Mouse (Mus musculus) liver, embryonic 18 days (tissue): Measurements from ENCODE around the gene Tsnaxip1. TPM values are rescaled to one million over a fixed set of nuclear protein-coding genes. Genes with fewer than 3 reads are reported as not detected.

Experiments
- polyA plus RNA-seq: library from polyadenylated mRNA; depleted of rRNA; stranded (reverse); fragments of >200 nt; gene quantifications from 2 replicates; pipeline ENCODE4 v1.2.3, GENCODE M21; 2012; rRNA removed

The Tsnaxip1 gene
- 0.05 and 0.08 TPM in 2 replicates for polyA plus RNA-seq

DNA sequence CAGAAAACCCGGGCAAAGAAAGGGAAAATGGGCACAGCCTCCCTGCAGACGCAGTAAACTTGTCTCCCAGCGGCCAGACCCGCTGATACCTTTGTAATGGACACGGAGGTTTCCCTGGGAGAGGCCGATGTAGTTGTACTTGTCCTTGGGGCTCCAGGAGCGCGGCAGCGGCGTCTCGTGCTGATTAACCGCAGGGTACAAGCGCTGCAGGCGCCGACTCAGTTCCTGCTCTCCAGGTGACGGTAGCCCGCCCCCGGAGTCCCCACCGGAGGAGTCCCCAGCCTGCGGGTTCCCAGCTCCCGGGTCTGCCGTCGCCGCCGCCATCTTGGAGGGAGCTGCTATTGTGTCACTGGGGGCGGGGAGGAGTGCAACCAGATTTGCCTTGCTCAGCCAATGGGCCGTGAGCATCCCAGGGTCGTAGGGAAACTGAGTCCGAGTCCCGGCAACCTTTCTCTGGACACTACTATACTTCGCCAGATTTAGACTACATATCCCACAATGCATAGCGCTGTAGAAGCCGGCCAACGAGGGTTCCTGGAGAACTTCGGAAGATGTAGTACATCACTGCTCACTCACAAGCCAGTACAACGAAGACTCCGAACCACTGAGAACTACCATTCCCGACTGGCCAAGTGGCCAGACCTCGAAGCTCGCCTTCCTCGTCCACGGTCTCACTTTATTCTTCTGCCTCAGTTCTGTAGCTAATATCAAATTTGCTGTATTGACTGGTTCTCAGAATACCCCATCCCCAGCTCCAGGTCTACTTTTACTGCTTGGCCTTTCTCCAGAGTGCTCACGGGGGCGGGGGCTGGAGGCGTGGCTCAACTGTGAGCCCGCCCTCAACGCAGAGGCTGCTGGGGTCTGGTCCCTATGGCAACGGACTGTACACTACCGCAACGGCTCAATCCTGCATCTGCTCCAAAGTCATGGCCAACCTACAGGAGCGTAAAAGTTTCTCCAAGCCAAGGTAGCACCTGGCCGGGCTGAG is at the start of gene Tsnaxip1, which contains the start of gene Ranbp10:
Tsnaxip1 (plus strand) TSS at position 871 of the 988 bp plus-strand sequence.
Ranbp10 (minus strand) TSS at position 490 of the 988 bp plus-strand sequence.

DNA sequence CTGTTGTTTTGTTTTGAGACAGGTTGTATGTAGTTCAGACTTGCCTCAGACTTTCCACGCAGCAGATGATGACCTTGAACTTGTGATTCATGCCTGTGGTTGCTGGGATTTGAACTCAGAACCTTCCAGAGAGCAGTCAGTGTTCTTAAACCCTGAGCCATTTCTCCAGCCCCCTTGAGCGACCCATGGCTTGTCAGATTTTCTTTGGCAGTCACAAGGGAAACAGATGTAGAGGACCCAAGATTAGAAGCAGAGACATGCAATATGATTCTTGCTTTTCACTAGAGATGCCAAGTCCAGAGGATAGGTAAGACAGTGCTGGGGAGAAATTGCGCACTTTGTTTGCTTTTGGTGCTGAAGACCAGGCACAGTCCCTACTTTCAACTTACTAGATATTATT is 25.6 kb downstream of the Tsnaxip1 start, which contains the start of gene Cenpt:
Cenpt (minus strand) TSS at position 101 of the 400 bp plus-strand sequence.

DNA sequence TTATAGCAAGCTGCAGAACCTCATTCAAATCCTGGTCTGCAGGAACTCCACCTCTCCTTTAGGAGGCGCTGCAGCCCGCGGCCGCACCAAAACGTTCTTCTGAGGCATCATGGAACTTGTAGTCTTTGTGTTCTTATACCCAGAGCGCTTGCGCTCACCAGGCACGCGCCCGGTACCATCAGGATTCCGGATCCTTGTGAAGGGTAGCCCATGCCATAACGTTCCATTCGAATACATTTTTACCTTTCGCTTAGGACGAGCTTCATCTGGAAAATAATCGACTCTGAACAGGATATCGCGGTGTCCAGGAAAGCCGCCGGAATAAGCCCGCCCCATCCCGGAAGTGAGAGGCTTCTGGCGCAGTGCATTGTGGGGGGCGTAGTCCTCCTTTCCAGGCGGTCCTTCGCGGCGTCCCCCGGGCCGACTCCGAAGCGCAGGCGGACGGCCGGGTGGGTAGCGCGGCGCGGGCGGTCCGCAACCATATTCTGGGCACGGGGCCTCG is 27.2 kb downstream of the Tsnaxip1 start, which contains the start of gene Thap11:
Thap11 (plus strand) TSS at position 418 of the 502 bp plus-strand sequence.

DNA sequence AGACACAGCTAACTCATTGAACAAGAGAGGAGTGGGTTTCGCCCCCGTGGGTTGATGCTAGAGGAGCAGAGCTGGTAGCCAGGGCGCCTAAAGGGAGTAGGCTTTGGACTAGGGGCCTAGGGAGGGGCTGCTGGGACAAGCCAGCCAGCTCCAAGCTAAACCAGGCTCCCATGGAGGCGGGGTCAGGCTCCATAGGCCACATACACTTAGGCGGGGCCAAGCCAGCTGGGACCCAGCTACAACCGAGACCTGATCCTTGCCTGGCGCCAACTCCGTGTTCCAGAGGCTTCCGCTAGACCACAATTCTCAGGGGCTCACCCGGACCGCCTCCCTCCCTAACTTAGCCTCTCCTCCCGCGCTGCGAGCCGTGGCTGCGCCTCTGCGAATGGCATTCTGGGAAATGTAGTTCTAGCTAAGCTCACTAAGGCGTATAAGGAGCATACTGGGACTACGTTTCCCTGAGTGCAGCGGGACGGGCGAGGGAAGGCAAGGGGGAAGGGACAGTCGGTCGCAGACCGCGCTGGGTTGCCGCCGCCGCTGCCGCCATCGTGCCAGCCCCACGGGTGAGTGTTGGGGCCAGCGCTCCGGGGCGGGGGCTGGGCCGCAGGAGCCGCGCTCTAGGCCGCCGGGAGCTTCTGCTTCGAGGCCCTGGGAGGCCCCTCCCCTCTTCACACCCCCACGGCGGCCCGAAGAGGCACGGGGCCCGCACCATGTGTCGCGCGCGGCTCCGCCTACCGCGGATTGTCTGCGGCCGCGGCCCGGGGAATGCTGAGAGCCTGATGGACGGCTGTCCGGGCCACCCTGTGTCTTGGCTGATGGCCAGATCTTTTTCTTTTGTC is 32.8 kb downstream of the Tsnaxip1 start, which contains the start of gene Nutf2:
Nutf2 (plus strand) TSS at position 438 of the 839 bp plus-strand sequence.

DNA sequence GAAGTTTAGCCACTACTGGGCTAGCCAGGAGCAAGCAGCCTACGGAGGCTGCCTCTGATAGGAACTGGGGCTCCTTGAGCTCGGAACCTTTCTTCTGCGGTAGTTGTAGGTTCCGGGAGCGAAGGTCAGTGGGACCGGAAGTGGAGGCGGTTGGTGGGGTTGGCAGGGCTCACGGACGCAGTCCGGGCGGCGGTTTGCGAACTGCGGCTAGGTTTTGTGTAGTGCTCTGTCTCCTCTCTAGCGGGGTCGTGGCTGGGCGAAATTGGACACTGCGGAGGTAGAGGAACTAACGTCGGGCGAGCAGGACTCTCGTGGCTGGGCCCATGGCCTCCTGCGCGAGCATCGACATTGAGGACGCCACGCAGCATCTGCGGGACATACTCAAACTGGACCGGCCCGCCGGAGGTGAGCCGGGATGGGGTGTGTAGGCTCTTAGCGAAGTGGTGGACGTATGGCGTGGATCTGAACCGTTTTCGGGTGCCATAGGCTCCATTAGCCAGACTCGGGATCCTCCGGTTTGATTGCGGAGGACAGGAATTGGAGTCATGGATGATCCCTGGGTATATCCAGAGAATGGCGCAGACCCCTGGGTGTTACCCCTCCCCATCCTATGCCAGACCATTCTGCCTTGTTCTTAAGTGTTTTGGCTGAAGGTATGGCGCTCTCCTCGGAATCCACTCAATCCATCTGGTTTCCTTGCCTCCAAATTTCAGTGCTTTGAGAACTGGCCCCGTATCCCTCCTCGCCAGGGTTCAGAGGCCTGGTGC is 53.4 kb downstream of the Tsnaxip1 start, which contains the start of gene Edc4:
Edc4 (plus strand) TSS at position 128 of the 767 bp plus-strand sequence.

DNA sequence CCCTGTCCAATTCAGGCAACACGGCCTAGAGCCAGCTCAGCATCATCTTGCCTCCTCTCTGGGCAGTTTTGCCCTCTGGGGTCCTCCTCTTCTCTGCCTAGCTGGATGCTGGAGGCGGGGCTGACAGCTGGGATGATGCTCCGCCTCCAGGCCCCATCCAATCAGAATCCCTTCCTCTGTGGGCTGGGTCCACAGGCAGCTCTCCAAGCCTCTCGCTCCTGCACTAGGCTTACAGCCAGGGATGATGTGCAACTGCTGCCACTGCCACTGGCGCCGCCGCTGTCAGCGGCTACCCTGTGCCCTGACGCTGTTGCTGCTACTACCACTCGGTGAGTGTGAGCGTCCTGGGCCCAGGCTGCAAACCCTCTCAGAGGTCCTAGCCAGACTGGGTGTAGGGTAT is 65.8 kb downstream of the Tsnaxip1 start, which contains the start of gene Nrn1l:
Nrn1l (plus strand) TSS at position 229 of the 400 bp plus-strand sequence.

Other genes with a start within 250 kb of the Tsnaxip1 start
- 3.9 and 5.0 TPM in 2 replicates for gene Ripor1, start 222.5 kb upstream of the Tsnaxip1 start, polyA plus RNA-seq
- gene Ctcf, start 191.2 kb upstream of the Tsnaxip1 start, polyA plus RNA-seq = 12.4 and 14.0 TPM in 2 replicates
- not detected in 2 replicates for gene Agrp, start 190.3 kb upstream of the Tsnaxip1 start, polyA plus RNA-seq
- 1.8 TPM in 2 replicates for gene Carmil2, start 141.5 kb upstream of the Tsnaxip1 start, polyA plus RNA-seq
- 8.9 and 10.0 TPM in 2 replicates for gene Acd, start 126.6 kb upstream of the Tsnaxip1 start, polyA plus RNA-seq
- 4.9 and 5.3 TPM in 2 replicates for gene Pard6a, start 126.6 kb upstream of the Tsnaxip1 start, polyA plus RNA-seq
- not detected in 2 replicates for gene 4933405L10Rik, start 120.1 kb upstream of the Tsnaxip1 start, polyA plus RNA-seq
- 4.3 and 5.1 TPM in 2 replicates for gene Enkd1, start 119.5 kb upstream of the Tsnaxip1 start, polyA plus RNA-seq
- gene Gfod2, start 69.1 kb upstream of the Tsnaxip1 start, polyA plus RNA-seq = 1.3 and 1.4 TPM in 2 replicates
- gene Ranbp10, start 381 bp upstream of the Tsnaxip1 start, polyA plus RNA-seq = 35.8 and 39.9 TPM in 2 replicates
- gene Cenpt, start 25.5 kb downstream of the Tsnaxip1 start, polyA plus RNA-seq = 13.7 and 15.3 TPM in 2 replicates
- 20.3 TPM in 2 replicates for gene Thap11, start 27.4 kb downstream of the Tsnaxip1 start, polyA plus RNA-seq
- gene Nutf2, start 32.8 kb downstream of the Tsnaxip1 start, polyA plus RNA-seq = 59.4 and 65.4 TPM in 2 replicates
- gene Edc4, start 53.1 kb downstream of the Tsnaxip1 start, polyA plus RNA-seq = 13.5 and 15.0 TPM in 2 replicates
- gene Nrn1l, start 65.8 kb downstream of the Tsnaxip1 start, polyA plus RNA-seq = 0.24 and 0.31 TPM in 2 replicates
- gene Pskh1, start 72.7 kb downstream of the Tsnaxip1 start, polyA plus RNA-seq = 12.6 and 14.4 TPM in 2 replicates
- 0.66 and 1.1 TPM in 2 replicates for gene Ctrl, start 106.1 kb downstream of the Tsnaxip1 start, polyA plus RNA-seq
- 49.3 and 54.3 TPM in 2 replicates for gene Psmb10, start 110.7 kb downstream of the Tsnaxip1 start, polyA plus RNA-seq
- 212 and 219 TPM in 2 replicates for gene Lcat, start 115.7 kb downstream of the Tsnaxip1 start, polyA plus RNA-seq
- 9.7 and 12.2 TPM in 2 replicates for gene Slc12a4, start 138.4 kb downstream of the Tsnaxip1 start, polyA plus RNA-seq
- not detected in 2 replicates for gene Dpep3, start 151.7 kb downstream of the Tsnaxip1 start, polyA plus RNA-seq
- gene Dus2, start 163.6 kb downstream of the Tsnaxip1 start, polyA plus RNA-seq = 6.8 and 7.1 TPM in 2 replicates
- not detected in 2 replicates for gene Dpep2nb, start 178.2 kb downstream of the Tsnaxip1 start, polyA plus RNA-seq
- gene Ddx28, start 184.2 kb downstream of the Tsnaxip1 start, polyA plus RNA-seq = 7.3 and 7.7 TPM in 2 replicates
- 7.9 and 8.0 TPM in 2 replicates for gene Nfatc3, start 231.1 kb downstream of the Tsnaxip1 start, polyA plus RNA-seq